In genomic region chr2:164822636-164823165, GRCm38 (mm10) we compare ENCODE assay signal across 8 mouse cellular contexts. TPM values are rescaled to one million over a fixed set of nuclear protein-coding genes. Genes with fewer than 3 reads are reported as not detected.
DNase-seq lines count a peak whose midpoint lies in the region; ATAC-seq lines count a peak whose summit lies in the region.

Zswim1 (plus strand) TSS chr2:164822686.

- peak; percentile 99 to 100 for DNase-seq in adrenal gland, adult (ENCODE audit: inconsistent age in 2 of 2, low spot score in 1 of 2)
- peak; percentile 99 for DNase-seq in embryo, embryonic 10.5 days (ENCODE audit: low spot score)
- DNase-seq in gastrocnemius, postnatal 14 days = peak; percentile 98
- DNase-seq in left cerebral cortex, postnatal 10 days (ENCODE audit: extremely low spot score in 1 of 2, low spot score in 2 of 2) = peak; percentile 98 to 100
- DNase-seq in right cerebral cortex, postnatal 25 days = peak; percentile 100
- DNase-seq in urinary bladder, postnatal 4 days (ENCODE audit: low spot score in 2 of 2) = peak; percentile 99 to 100

- ATAC-seq in inflammation-experienced regulatory T-cells, adult 6 months = peak; percentile 100
- ATAC-seq in megakaryocyte-erythroid progenitor cell, adult 5-6 weeks (replicated peaks; ENCODE audit: low FRiP score, low TSS enrichment, poor library complexity, severe bottlenecking) = peak; percentile 96

- intact Hi-C loops in gastrocnemius, postnatal 14 days (cut with DNase I; ENCODE audit: low total_unique reads) = no loop called here
- intact Hi-C loops in left cerebral cortex, postnatal 10 days (cut with DNase I) = no loop called here

RNA-seq across cellular contexts. Expression of gene Zswim1, which starts in this region (rescaled TPM):
- 1 to 10 TPM; 3.3 to 4.6 TPM for total RNA-seq in gastrocnemius, postnatal 14 days (2021)
- polyA plus RNA-seq in inflammation-experienced regulatory T-cells, adult 6 months (2017; shearing (Covaris generic)) = 10 to 100 TPM; 17.5 to 25.7 (median 22.5) TPM
- 10 to 100 TPM; 19.6 to 20.3 TPM for total RNA-seq in left cerebral cortex, postnatal 10 days (2021)
- total RNA-seq in megakaryocyte-erythroid progenitor cell, adult 5-6 weeks (2014; fragmentation: Nextera tagmentation) = 11.0 and 14.2 TPM in 2 replicates
- 2.5 and 3.3 TPM in 2 replicates for total RNA-seq in megakaryocyte-erythroid progenitor cell, adult 5-6 weeks (2017)

Comparison
In these comparisons a context has a peak if more than half of its experiments do, and no peak if none do; other contexts are left out.
1. Peak in every context shown above with its lines: DNase-seq and ATAC-seq.